Mouse (Mus musculus) cerebellum, adult 8-10 months (tissue): ENCODE measurements around the gene C130050O18Rik.
A peak's percentile ranks its signal among the peaks of the same experiment; 100 is the strongest.

Experiments
- DNase-seq: peaks from one replicate; pipeline ENCODE4 v3.0.0; 2022

C130050O18Rik gene

DNA sequence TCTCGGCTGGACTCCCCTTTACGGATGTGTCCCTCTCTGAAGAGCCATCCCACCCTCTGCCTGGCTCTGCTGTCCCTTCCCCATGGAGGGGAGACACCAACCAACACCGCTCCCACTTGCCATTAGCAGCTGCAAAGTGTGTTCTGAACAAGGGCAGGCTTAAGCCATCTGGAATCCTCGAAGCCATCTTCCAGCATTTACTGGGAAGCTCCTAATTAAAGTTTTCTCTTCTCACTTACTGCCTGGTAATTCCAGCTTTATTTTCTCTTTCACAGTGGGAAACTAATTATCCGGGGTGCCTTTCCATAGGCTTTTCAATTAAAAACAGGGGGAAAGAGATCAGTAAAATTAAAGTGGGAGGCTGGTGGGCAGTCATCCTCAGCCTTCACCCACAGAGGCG is 27.3 kb downstream of the C130050O18Rik start:
- DNase-seq = no peak

DNA sequence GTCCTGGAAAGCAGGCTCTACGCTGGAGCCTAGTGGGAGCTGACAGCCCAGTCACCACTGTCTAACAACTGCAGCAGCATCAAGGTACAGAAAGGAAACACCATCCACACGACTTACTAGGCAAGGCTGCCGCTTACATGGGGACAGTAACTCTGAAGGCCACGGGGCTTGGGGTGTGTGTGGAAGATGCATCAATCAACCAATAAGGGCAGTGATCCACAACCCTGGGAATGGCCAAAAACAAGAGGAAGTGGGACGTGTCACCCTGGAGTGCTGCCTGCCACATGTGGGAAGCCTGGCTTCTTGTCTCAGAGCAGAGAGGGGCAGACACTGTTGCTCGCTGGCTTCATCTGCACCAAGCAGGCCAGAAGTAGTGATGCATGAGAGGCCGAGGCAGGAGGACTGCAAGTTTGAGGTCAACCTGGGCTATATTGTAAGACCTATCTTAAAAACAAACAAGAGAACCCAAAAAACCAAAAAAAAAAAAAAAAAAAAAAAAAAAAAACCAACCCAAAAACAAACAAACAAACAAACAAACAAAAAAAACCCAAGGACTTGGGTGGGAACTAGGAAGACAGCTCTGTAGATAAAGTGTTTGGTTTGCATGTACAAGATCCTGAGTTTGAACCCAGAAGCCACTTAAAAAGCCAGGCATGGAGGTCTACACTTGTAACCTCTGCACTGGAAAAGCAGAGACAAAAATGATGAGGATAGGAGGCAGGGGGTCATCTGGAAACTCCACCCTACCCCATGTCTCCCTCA is 27.8 kb downstream of the C130050O18Rik start:
- no peak for DNase-seq

DNA sequence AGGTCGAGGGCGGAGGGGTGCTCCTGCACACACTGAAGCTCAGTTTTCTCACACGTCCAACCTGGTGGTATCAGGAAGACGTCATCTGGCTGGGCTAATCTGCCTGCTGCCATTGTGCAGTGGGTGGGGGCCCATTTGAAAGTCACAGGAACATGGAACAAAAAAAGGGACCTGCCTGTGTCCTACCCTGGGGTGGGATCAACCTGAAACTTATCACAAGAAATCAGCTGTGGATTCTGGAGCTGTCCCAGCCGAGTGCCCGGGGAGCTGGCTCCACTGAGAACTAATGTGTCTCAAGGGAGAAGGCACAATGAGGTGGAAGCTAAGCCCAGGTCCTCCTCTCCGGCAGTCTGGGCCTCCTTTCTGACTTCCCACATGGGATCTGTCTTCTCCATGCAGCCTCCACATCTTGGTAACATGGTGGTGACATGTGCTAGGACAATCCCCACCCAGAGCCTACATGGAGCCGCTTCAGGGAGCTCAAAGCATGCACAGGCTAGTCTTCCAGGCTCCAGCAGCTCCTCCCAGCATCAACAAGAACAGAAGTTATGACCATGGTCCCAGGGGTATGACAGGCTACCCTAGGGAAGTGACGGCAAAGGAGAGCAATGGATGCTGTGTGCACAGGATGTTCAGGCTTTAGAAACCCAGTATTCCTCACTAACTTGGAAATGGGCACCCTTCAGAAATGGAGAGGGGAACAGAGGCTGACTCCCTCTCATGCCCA is 28.9 kb downstream of the C130050O18Rik start:
- no peak for DNase-seq

DNA sequence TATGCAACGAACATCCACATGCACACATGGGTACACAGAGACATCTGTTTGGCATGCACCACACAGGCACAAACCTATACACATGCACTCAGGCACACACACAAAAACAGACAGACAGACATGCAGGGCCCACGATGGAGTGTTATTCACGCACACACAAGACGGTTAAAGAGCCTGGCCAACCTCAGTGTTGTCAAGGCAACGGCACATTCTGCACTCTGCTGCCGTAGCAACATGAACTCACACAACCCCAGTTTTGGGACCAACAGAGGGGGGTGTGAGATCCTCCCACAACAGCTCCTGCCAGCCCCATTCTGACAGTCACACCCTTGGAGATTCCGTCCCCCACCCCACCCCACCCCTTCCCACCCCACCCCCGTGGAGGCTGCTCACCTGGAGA is 29.9 kb downstream of the C130050O18Rik start:
- DNase-seq = no peak

DNA sequence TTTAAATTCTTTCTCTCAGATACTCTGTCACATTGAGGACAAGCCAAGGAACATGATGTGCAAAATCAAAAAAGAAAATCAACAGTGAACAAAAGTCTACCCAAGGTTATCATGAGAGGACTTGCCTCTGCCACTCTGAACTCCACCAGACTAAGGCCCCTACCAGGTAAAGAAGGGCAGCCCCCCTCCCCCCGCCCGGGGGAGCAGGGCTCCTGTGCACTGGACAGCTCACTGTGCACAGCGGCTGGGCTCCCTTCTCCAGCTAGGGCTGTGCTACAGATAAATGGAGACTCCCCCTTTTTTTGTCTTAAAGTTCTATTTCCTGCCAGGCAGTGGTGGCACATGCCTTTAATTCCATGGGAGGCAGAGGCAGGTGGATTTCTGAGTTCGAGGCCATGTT is 32.7 kb downstream of the C130050O18Rik start:
- DNase-seq = no peak

DNA sequence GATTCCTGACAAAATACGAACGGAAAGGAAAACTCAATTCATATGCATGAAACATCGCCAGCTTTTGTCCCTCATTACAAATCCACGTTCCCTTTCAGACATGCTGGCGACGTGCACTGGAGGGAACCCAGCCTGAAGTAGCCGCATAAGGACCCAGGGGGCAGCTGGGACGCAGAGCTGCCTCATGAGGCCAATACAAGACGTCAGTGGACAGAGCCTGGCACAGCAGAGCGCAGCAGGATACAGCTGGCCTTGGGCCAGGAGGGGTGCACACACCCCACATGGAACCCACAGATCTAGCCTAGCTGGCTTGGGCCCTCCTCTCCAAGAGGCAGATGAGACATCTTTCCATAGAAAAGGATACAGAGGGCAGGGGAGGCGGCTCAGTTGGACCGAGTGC is 33.4 kb downstream of the C130050O18Rik start:
- no peak for DNase-seq

DNA sequence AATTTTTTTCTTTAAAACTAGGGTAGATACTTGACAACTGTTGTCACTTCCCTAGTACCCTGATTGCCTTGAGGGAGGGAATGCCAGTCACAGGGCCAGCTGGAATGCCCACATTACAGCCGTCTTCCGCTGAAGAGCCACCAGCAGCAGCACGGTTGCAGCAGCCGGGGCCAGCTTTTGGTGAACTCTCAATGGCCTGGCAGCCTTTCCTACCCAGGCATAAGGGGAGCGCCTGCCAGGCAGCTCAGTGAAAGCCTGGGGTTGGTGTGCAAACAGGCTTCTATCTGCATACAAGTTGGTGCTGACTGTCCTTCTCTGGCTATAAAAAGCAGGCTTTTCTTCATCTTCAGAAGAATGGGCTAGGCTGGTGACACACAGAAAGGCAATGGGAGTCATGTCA is 35.4 kb downstream of the C130050O18Rik start:
- DNase-seq = no peak

DNA sequence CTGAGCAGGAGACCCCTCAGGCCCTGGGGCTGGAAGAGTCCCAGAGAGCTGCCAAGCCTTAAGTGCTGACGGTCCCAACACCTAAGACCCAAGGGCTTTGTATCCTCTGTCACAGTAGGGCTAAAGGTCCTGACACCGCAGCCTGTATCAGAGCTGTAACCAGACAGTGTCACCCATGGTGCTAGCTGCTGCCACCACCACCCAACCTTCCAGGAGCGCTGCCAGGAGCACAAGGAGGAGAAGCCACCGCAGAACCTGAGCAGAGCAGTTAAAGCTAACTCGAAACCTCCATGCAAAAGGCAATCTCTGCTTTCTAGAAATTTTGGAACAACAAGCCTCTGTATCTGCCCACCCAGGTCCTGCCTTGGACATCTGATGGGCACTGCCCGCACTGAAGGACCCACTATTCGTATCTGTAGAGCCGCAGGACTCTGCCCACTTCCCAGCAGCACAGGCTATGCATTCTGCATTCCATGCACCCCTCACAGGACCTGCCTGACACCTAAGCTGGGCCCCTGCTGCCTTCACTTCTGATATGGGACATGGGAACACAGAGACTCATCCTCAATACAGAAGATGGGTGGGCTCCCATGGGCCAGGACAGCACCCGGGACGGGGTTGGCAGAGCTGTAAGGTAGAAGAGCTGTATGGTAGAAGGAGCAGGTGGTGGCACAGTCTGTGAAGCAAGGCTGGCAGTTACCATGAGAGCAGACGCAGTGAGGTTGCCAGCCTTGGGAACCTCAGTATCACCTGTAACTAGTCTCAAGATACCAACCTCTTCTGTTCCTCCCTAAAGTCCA is 36.0 kb downstream of the C130050O18Rik start:
- DNase-seq = peak; percentile 38

DNA sequence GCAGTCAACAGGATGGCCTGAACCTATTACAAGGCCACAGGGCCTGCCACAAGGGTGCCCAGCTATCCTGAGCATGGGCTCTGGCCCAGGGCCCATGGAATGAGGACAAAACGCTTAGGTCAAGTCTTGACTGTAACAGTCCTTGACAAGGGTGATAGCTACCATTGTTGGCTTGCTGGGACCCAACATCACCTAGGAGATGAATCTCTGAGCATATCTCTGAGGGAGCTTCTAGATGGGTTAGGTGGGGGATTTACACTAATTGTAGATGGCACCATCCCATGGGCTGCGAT is 36.6 kb downstream of the C130050O18Rik start:
- DNase-seq = no peak

DNA sequence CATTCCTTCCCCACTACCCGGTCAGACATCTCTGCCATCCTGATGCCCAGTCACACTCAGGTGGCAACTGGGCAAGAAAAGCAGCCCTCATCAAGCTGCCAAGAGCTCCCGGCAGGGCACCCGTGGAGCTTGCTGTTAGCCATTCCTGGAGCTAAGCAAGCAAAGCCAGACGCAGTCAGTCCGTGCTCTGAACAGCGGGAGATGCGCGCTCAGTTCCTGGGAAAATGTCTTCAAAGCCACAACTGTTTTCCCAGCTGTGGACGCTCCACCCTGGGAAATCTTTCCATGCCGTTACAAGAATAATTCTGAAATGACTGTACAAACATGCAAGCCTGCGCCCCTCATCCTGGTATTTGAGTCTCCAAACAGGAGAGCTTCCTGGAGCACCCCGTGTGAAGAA is 37.3 kb downstream of the C130050O18Rik start:
- no peak for DNase-seq

DNA sequence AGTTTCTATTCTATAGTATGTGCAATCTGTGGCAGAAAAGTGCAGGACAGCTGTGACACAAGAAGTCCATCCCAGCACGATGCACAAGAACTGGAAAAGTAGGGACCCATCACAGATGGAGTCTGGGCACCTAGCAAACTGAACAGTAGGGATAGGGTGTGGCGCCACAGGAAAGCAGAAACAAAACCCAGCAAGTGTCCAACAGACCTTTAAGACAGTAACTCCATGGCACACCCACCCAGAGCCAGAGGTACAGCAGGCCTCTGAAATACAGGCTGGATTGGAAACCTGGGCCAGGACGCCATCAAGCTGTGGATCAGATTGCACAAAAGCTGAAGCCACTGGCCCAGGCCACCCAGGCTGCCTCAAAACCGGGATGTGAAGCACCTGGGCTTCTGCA is 37.9 kb downstream of the C130050O18Rik start:
- DNase-seq = no peak

DNA sequence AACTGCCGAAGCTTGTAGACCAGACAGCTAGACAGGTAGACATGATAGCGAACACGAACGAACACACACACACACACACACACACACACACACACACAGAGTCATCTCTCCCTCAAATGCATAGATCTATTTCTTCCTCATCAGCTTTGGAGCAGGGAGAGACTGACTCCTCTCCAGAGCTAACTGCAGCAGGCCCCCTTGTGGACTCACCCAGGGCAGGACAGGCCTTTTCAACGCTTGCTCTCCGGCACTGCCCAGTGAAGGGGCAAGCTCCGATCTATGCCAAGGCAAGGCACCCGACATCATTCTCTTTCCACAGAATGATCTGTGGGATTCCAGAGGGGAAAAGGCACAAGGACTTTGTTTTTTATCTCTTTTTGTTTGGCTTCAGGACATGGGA is 40.2 kb downstream of the C130050O18Rik start:
- DNase-seq = no peak

DNA sequence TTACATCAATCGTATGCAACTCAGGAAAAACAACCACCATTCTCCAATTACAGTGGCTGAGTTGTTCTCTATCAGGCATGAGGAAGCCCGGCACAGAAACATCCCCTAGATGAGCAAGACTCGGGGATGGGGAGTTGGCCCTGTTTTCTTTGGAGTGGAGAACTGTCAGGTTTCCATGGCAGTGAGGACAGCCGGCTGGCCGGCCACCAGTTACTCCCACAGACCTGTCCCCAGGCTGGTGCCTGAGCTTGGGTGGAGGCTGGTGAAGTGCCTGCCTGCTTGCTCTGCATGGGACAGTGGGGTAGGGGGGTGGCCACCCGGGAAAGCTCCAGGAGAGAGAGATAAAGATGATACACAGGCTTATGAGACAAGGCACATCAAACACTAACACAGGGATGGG is 42.9 kb downstream of the C130050O18Rik start:
- no peak for DNase-seq

DNA sequence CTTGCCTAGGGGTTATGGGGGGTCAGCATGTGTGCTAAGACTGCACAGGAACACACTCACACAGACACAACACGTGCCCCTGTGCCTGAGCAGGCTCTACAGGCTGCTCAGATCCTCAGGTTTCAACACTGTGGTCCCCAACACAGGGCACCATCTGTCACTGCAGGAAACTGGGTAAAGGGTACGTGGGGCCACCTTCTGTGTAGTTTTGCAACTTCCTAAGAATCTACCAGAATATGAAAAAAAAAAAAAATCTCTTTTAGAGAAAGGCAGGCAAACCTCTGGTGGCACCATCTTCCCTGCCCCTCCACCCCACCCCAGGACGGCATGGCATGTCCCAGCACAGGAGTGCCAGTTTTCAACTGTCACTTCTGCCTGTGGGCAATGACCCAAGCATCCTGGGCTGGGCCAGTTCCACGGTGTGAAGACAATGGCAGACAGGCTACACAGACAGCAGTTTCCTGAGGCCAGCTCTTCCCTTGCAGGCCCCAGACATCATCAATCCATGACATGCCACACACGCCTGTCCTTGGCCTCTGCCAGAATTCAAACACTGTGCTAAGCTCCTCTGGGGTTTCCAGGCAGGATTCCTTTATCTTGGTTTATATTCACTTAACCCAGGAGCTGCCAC is 44.2 kb downstream of the C130050O18Rik start:
- peak; percentile 34 for DNase-seq

DNA sequence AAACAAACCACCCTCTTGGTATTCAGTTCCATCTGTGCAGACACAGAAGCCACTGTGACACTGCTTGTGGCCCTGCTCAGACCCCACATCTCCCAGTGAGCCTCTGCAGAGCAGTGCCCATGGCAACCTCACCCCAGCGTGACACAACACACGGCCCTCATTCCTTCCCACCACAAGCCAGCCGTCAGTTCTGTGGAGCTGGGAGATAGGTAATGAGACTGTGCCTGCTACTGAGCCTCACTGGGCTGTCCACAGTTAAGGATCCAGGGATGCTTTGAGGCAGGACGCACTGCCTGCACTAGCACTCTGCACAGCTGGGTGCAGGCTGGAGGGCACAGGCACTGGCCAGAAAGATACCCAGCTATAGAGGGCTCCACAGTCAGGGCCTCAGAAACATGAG is 44.8 kb downstream of the C130050O18Rik start:
- no peak for DNase-seq

DNA sequence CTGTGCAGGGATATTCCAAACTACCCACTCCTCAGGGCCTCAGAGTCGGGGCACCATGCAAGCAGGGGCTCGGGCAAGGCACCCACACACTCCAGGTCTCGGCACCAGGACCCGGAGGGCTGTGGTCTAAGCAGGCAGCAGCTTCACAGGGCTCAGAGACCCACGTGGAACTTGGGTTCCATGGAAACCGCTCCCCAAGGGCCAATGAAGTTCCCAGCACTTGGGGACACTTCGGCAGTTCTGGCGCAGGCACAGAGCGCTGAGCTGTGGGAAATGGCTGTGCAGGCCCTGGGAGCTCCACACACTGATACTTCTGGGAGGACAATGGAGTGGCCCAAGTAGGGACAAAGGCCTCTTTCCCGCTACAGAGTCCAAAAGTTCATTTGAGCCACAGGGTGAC is 48.0 kb downstream of the C130050O18Rik start:
- no peak for DNase-seq

DNA sequence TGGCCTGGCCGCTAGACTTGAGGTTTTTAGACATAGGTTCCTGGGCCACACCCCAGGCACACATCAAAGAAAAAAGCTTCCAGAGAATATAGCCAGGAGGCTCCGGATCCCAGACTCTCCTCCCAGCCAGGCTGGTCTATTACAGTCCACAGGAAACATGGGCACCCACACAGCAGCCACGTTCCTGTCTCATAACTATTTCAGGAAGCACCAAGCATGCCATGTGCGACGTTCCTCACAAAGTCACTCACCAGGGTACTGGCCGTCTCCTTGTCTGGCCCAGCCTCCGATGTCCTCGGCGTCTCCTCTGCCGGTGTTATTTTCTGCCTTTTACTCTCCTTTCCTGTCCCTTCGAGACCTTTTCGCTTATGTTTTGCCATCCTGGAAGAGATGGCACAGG is 50.1 kb downstream of the C130050O18Rik start:
- DNase-seq = no peak

DNA sequence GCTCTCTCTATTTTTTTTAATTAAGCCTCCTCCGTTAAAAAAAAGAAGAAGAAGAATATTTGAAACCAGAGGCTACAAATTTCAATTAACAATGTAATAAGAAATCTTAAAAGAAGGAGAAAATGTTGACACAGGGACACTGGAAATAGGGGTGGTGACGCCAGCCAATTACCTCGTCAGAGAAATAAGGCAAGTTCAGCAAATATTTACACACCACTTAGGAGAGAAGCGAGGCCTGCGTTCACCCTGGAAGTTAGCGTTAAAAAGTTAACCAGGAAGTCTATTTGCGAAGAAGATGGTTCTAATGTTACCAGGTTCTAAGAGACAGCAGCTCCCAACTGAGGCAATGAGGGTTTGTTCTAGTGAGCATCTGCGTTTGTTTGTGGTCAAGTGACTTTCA is 52.2 kb downstream of the C130050O18Rik start:
- DNase-seq = no peak

DNA sequence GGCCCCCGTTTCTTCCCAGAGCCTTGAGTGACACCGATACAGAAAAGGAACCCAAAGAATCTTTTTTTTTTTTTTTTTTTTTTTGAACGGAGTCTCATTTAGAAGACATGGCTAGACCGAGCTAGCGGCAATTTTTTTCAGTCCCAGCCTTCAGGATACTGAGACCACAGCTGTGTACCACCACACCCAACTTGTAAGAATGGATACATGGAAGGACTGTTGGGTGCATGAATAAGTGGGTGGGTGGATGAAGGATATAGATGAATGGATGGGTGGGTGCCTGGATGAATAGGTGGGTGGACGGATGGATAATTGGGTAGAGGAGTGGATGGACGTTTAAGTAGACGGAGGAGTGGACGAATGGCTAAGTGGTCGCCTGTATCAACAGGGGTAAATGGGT is 54.9 kb downstream of the C130050O18Rik start:
- no peak for DNase-seq

DNA sequence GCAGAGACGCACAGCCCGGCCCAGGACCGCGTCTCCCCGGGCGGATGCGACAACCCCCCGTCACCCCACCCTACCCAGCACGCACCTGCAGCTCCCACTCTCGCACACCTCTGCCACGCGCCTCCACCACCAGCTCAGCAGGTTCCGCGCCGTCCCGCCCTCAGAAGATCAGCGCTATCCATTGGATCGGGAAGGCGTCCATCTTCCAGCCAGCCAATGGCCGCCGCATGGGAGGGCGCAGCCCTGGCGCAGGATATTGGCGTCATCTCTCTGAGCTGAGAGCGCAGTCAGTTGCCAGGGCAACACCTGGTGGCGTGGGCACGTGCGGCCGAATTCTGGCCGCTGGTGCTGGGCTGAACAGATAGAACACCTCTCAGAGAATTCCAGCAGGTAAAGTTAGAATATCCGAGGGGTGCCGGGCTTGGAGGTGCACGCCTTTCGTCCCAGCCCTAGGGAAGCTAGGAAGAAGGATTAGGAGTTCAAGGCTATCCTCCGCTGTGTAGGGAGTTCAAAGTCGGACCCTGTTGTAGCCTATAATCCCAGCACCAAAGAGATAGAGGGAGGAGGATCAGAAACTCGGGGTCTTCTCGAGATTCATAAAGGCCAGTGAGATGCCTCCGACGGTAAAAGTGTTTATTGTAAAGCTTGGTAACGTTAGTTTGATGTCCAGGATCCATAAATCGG is 55.4 kb downstream of the C130050O18Rik start, which contains the start of gene 3110082I17Rik:
Gene 3110082I17Rik, minus strand, starts transcription at position 144 of the 684 bp plus-strand sequence.
- peak; percentile 99 for DNase-seq

DNA sequence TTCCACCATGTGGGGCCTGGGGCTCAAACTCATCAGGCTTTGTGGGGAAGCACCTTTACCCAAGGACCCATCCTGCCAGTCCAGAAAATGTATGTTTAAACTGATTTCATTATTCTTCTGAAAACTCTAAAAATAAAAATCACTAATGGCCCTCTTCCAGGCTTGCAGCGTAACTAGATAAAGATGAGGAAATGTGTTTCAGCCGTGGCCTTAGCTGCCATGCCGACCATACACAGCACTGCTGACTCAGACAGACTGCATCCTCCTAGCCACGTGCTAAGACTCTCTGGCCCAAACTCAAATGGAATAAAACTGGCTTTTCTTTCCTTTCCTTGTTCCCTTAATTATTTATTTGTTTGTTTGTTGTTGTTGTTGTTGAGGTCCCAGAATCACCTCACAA is 59.8 kb downstream of the C130050O18Rik start:
- DNase-seq = no peak
